Mouse (Mus musculus) embryo, embryonic 9.5 days (tissue): ENCODE measurements around the gene Cttnbp2nl.

Experiments
- DNase-seq: peaks from one replicate; pipeline ENCODE4 v3.0.0-alpha.2; 2017; ENCODE audit errors: extremely low spot score

Gene Cttnbp2nl

GRCm38 (mm10) chr3:105014908-105015307 lies 38.0 kb downstream of the Cttnbp2nl start:
- no peak for DNase-seq

GRCm38 (mm10) chr3:105012696-105013313 lies 40.1 kb downstream of the Cttnbp2nl start:
- DNase-seq, result no peak

GRCm38 (mm10) chr3:105011883-105012282 lies 41.1 kb downstream of the Cttnbp2nl start:
- DNase-seq, result no peak

- no peak for DNase-seq
Observed at GRCm38 (mm10) chr3:105010681-105011339, 42.1 kb downstream of the Cttnbp2nl start.

GRCm38 (mm10) chr3:105008070-105008469 lies 44.9 kb downstream of the Cttnbp2nl start:
- DNase-seq, result no peak

GRCm38 (mm10) chr3:105006101-105006500 lies 46.8 kb downstream of the Cttnbp2nl start:
- no peak for DNase-seq

- DNase-seq, result no peak
Observed at GRCm38 (mm10) chr3:105005561-105006065, 47.3 kb downstream of the Cttnbp2nl start.

- no peak for DNase-seq
Observed at GRCm38 (mm10) chr3:105005011-105005410, 47.9 kb downstream of the Cttnbp2nl start.

- no peak for DNase-seq
Observed at GRCm38 (mm10) chr3:105003960-105004463, 48.9 kb downstream of the Cttnbp2nl start.

GRCm38 (mm10) chr3:105001374-105001773 lies 51.6 kb downstream of the Cttnbp2nl start:
- no peak for DNase-seq

GRCm38 (mm10) chr3:105000561-105000960 lies 52.4 kb downstream of the Cttnbp2nl start:
- DNase-seq, result no peak

GRCm38 (mm10) chr3:104997563-104997962 lies 55.4 kb downstream of the Cttnbp2nl start:
- no peak for DNase-seq

- DNase-seq, result no peak
Observed at GRCm38 (mm10) chr3:104995707-104996106, 57.2 kb downstream of the Cttnbp2nl start.

- no peak for DNase-seq
Observed at GRCm38 (mm10) chr3:104994415-104994841, 58.5 kb downstream of the Cttnbp2nl start.

GRCm38 (mm10) chr3:104993800-104994199 lies 59.1 kb downstream of the Cttnbp2nl start:
- no peak for DNase-seq

GRCm38 (mm10) chr3:104992709-104993388 lies 60.1 kb downstream of the Cttnbp2nl start:
- peak; percentile 79 for DNase-seq

GRCm38 (mm10) chr3:104991703-104992102 lies 61.2 kb downstream of the Cttnbp2nl start:
- no peak for DNase-seq

- DNase-seq, result no peak
Observed at GRCm38 (mm10) chr3:104987884-104988283, 65.1 kb downstream of the Cttnbp2nl start.

GRCm38 (mm10) chr3:104979735-104980134 lies 73.2 kb downstream of the Cttnbp2nl start:
- DNase-seq, result no peak

GRCm38 (mm10) chr3:104967548-104968300 lies 85.2 kb downstream of the Cttnbp2nl start:
- peak; percentile 92 for DNase-seq

- DNase-seq, result no peak
Observed at GRCm38 (mm10) chr3:104965991-104966554, 86.9 kb downstream of the Cttnbp2nl start.
